Mouse (Mus musculus) ES-Bruce4 (cell line): ENCODE results near the gene Cep162.

Experiments used
- CTCF ChIP-seq: IDR thresholded peaks from one replicate; pipeline ENCODE4 v1.8.1; 2011; ENCODE audit warnings: low read depth, low read length
- POLR2A ChIP-seq: IDR thresholded peaks from one replicate; pipeline ENCODE4 v1.8.1; 2011; ENCODE audit warnings: low read length; ENCODE audit not compliant: insufficient read depth

DNA sequence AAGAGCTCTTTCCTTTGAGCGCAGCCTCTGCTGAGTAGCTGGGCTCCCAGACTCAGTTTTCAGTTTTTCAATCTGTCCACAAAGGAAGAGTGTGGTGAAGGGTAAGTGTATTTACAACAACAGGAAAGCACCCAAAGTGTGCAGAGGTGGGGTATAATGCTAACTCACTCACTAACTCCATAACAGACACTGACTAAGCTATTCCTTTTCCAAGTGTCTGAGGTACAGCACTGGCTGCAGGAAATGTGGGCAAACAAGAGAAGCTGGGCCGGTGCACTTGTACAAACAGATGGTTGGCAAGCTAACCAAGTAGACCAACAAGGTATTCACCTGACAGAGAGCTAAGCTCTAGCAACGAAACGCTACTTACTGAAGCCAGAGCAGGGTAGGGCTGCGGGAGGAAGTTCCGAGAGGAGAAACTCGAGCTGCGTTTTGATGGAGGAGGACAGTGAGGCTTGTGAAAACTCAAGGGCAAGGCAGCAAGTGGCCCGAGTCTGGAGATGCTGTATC is 44.5 kb downstream of the Cep162 start:
- TF ChIP-seq CTCF = no peak
- no peak for TF ChIP-seq POLR2A
